Mouse (Mus musculus) kidney, embryonic 15.5 days (tissue): ENCODE data around the gene Gm49405. TPM values are rescaled to one million over a fixed set of nuclear protein-coding genes. Genes with fewer than 3 reads are reported as not detected.
"Not testable (repeated sequence)": the region's sequence is repeated elsewhere in the genome, so short reads cannot be mapped to it uniquely, and the experiment has no call there.

ENCODE experiments used
- ATAC-seq: fragments of 200-750 bp; cut with Nextera tagmentation; replicated peaks from 2 replicates; pipeline ENCODE4 v1.8.0; 2017; ENCODE audit warnings: moderate TSS enrichment; ENCODE audit not compliant: low FRiP score
- H3K27ac ChIP-seq: fragments of 300-500 bp; sonication (generic); 2 replicates; pipeline ENCODE4 v1.5.1; 2015; ENCODE audit warnings: mild to moderate bottlenecking, inconsistent platforms
- H3K27me3 ChIP-seq: fragments of 300-500 bp; sonication (generic); 2 replicates; pipeline ENCODE4 v1.6.1; 2015; ENCODE audit warnings: inconsistent platforms
- H3K36me3 ChIP-seq: fragments of 300-500 bp; sonication (generic); 2 replicates; pipeline ENCODE4 v1.6.1; 2015; ENCODE audit warnings: inconsistent platforms
- H3K4me1 ChIP-seq: fragments of 300-500 bp; sonication (generic); 2 replicates; pipeline ENCODE4 v1.6.1; 2015; ENCODE audit warnings: inconsistent platforms
- H3K4me2 ChIP-seq: fragments of 300-500 bp; sonication (generic); 2 replicates; pipeline ENCODE4 v1.6.1; 2015; ENCODE audit warnings: moderate library complexity, mild to moderate bottlenecking, inconsistent platforms
- H3K4me3 ChIP-seq: fragments of 300-500 bp; sonication (generic); replicated peaks from 2 replicates; pipeline ENCODE4 v1.5.1; 2015; ENCODE audit warnings: mild to moderate bottlenecking, inconsistent platforms
- H3K9ac ChIP-seq: fragments of 300-500 bp; sonication (generic); 2 replicates; pipeline ENCODE4 v1.6.1; 2015; ENCODE audit warnings: mild to moderate bottlenecking, inconsistent platforms
- H3K9me3 ChIP-seq: fragments of 300-500 bp; sonication (generic); replicated peaks from 2 replicates; pipeline ENCODE4 v1.6.1; 2016; ENCODE audit warnings: inconsistent platforms
- WGBS: fragments of 180-500 bp; shearing (Covaris S2); methylation state at CpG from one replicate; pipeline ENCODE4 v1.1.7; 2015; ENCODE audit warnings: mixed read lengths; 5-methylcytosine and 5-hydroxymethylcytosine counted together
- polyA plus RNA-seq: library from polyadenylated mRNA; unstranded; fragments of >200 nt; fragmentation: Nextera tagmentation; extraction: Ambion mirVana; gene quantifications from 2 replicates; pipeline ENCODE4 v1.2.1, GENCODE M21; 2015

The Gm49405 gene
- polyA plus RNA-seq, 1 experiment from 2014 or later: 4.1 TPM

DNA sequence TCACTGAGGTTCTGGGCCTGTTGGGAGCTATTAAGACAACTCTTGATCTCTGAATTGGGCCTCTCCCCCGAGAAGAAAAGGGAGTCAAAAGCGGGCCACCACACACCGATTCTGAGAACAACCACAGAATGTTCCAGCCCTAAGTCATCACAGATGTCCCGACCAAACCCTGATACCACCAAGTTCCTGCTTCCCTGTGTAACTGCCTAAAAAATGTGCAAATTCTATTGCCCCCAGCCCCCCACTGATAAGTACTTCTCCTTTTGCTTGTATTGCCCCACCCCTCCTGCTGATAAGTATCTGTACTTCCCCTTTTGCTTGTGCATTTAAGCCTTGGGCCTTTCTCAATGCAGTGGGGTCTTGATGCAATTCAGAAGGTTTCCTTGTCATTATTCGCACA, 43.7 kb downstream of the Gm49405 start:
- not testable (repeated sequence) for H3K27me3 ChIP-seq, H3K9me3 ChIP-seq, H3K4me3 ChIP-seq, H3K4me2 ChIP-seq, H3K36me3 ChIP-seq, H3K27ac ChIP-seq, H3K9ac ChIP-seq, H3K4me1 ChIP-seq, ATAC-seq
- WGBS: 89% methylated on average over 5 of the region's 5 CpGs

DNA sequence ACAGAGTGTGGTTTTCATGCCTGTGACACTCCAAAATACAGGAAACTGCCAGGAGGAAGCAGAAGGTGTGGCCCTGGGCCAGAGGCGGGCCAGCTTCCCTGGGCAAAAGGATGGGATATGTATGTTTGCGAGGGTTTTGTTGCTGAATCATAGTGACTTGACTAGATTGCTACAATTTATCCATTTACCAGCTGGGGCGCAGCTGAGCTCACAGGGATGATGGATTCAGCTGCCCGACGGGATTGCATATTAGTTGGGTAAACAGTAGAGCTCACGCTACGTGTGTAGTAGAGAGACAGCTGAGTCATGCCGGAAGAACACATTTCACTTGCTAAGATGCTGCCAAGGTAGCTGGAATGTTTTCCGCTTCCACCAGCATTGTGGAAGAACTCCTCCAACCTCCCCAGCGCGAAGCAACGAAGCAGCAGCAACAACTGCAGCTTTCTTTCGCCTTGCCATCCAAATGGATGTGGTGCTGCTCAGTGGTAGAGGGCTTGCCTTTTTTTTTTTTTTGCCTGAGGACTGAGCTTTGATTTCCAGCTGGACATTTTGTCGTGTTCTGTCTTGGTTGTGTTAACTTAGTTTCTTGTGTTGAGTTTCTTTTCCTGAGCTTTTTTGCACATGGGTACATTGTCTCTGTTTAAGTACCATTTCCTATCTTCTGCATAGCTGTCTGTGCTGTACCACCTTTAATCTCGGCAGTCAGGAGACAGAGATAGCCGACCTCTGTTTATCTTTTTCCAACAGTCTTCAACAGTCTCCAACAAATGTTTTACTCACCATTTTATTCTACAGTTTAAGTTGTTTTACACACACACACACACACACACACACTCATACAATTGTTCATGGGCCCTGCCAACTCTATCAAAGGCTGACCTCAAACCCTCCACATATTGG, 45.8 kb downstream of the Gm49405 start, which contains the start of gene Gstp2:
TSS of gene Gstp2 (minus strand) at position 58 of the 900 bp plus-strand sequence.
- peak; percentile 58; the same call in 1 of the 2 replicates for ATAC-seq
- Histone ChIP-seq H3K4me3 (0 out of 2 replicates have a peak within 1 kb of the TSS, but pooled peaks have one; percentile 1), H3K36me3 (no peaks in the 10 kb centered on the region), H3K9me3 (no peaks in the 10 kb centered on the region), H3K27ac (peak within 1 kb of the TSS; percentile 48), H3K27me3 (no peaks in the 10 kb centered on the region), H3K4me2 (peak within 1 kb of the TSS; percentile 40), H3K4me1 (peaks cover 8% of the 10 kb centered on the region; the same call in 1 of the 2 replicates), H3K9ac (no peak within 1 kb of the TSS)
- 53% methylated on average over 16 of the region's 16 CpGs for WGBS

- H3K36me3 ChIP-seq: no peaks in the 10 kb centered on the region
- H3K4me2 ChIP-seq: no peak overlapping the region
- H3K4me3 ChIP-seq: no peak overlapping the region
- H3K9ac ChIP-seq: no peak overlapping the region
- no peaks in the 10 kb centered on the region for H3K9me3 ChIP-seq
- 79% methylated on average over 8 of the region's 8 CpGs for WGBS
- H3K27me3 ChIP-seq: no peaks in the 10 kb centered on the region
- ATAC-seq: no peak
- peaks cover 8% of the 10 kb centered on the region; the same call in 1 of the 2 replicates for H3K4me1 ChIP-seq
- no peak overlapping the region for H3K27ac ChIP-seq
Measured at GRCm38 (mm10) chr19:4046866-4047254, 46.4 kb downstream of the Gm49405 start.

DNA sequence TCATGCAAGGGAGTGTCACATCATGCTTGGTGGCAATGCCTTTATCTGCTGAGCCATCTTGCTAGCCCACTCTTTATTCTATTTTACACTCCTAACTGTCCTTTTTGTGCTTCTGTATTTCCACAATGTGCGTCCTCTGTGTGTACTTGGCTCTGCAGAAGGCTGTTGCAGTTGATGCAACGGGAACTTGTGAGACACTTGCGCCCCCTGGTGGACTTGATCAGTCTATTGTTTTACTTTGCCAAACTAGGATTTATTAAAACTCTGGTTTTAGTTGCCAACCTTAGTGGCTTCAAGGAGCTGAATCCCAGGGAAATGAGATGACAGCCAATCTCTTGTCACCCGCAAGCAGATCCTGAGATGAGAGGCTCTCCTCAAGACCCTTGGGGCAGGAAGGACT, 47.4 kb downstream of the Gm49405 start:
- H3K4me1 ChIP-seq: peaks cover 8% of the 10 kb centered on the region; the same call in 1 of the 2 replicates
- no peak overlapping the region for H3K4me2 ChIP-seq
- no peaks in the 10 kb centered on the region for H3K27me3 ChIP-seq
- H3K4me3 ChIP-seq: no peak overlapping the region
- H3K9ac ChIP-seq: no peak overlapping the region
- no peak for ATAC-seq
- no peaks in the 10 kb centered on the region for H3K36me3 ChIP-seq
- no peak overlapping the region for H3K27ac ChIP-seq
- WGBS: 17% methylated on average over 4 of the region's 4 CpGs
- no peaks in the 10 kb centered on the region for H3K9me3 ChIP-seq

DNA sequence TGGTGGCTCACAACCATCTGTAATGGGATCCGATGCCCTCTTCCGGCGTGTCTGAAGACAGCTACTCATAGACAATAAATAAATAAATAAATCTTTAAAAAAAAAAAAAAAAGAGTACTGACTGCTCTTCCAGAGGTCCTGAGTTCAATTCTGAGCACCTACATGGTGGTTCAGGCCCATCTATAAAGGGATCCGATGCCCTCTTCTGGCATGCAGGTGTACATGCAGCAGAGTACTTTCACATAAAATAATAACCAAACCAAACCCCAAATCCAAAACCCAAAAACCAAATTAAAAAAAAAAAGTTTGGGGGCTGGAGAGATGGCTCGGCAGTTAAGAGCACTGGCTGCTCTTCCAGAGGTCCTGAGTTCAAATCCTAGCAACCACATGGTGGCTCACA, 48.6 kb downstream of the Gm49405 start:
- not testable (repeated sequence) for H3K4me2 ChIP-seq, H3K4me1 ChIP-seq, H3K9me3 ChIP-seq, H3K9ac ChIP-seq, H3K4me3 ChIP-seq, H3K27me3 ChIP-seq, ATAC-seq, H3K36me3 ChIP-seq, H3K27ac ChIP-seq
- WGBS: 79% methylated on average over 5 of the region's 5 CpGs

- no peak for ATAC-seq
- no peak overlapping the region for H3K4me3 ChIP-seq
- 98% methylated on average over 5 of the region's 5 CpGs for WGBS
- H3K9me3 ChIP-seq: no peaks in the 10 kb centered on the region
- H3K27me3 ChIP-seq: no peaks in the 10 kb centered on the region
- H3K4me2 ChIP-seq: no peak overlapping the region
- H3K36me3 ChIP-seq: no peaks in the 10 kb centered on the region
- no peak overlapping the region for H3K27ac ChIP-seq
- no peak overlapping the region for H3K9ac ChIP-seq
- H3K4me1 ChIP-seq: peaks cover 3% of the 10 kb centered on the region; the same call in 1 of the 2 replicates
Measured at GRCm38 (mm10) chr19:4051016-4051415, 50.6 kb downstream of the Gm49405 start.

- ATAC-seq: no peak
- Histone ChIP-seq H3K36me3 (no peaks in the 10 kb centered on the region), H3K4me2 (no peak overlapping the region), H3K4me1 (no peaks in the 10 kb centered on the region), H3K9ac (no peak overlapping the region), H3K27me3 (no peaks in the 10 kb centered on the region), H3K9me3 (no peaks in the 10 kb centered on the region), H3K4me3 (no peak overlapping the region), H3K27ac (0 out of 2 replicates have a peak overlapping the region, but pooled peaks have one; percentile 18)
- WGBS: 48% methylated on average over 10 of the region's 10 CpGs
Measured at GRCm38 (mm10) chr19:4051741-4052515, 51.5 kb downstream of the Gm49405 start.

- no peaks in the 10 kb centered on the region for H3K4me1 ChIP-seq
- no peak overlapping the region for H3K4me3 ChIP-seq
- no peak for ATAC-seq
- H3K9ac ChIP-seq: no peak overlapping the region
- H3K36me3 ChIP-seq: no peaks in the 10 kb centered on the region
- H3K4me2 ChIP-seq: no peak overlapping the region
- no peaks in the 10 kb centered on the region for H3K27me3 ChIP-seq
- H3K9me3 ChIP-seq: no peaks in the 10 kb centered on the region
- 83% methylated on average over 5 of the region's 5 CpGs for WGBS
- H3K27ac ChIP-seq: no peak overlapping the region
Measured at GRCm38 (mm10) chr19:4052516-4053030, 52.1 kb downstream of the Gm49405 start.

DNA sequence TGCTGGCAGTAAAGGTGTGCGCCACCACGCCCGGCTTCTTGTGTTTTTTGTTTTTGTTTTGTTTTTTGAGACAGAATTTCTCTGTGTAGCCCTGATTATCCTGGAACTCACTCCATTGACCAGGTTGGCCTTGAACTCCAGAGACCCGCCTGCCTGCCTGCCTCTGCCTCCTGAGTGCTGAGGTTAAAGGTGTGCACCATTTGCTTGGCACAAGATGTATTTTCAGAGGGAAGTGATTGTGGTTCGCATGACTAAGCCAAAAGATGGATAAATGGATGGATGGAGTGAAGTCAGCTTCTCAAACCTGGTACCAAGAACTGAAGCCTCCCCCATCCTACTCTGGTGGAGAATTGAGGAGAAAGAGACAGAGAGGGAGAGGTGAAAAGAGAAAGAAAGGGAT, 54.2 kb downstream of the Gm49405 start:
- H3K27me3 ChIP-seq: no peaks in the 10 kb centered on the region
- no peak overlapping the region for H3K4me2 ChIP-seq
- no peaks in the 10 kb centered on the region for H3K4me1 ChIP-seq
- 87% methylated on average over 5 of the region's 5 CpGs for WGBS
- H3K9me3 ChIP-seq: no peaks in the 10 kb centered on the region
- no peak overlapping the region for H3K9ac ChIP-seq
- no peak overlapping the region for H3K4me3 ChIP-seq
- no peak for ATAC-seq
- no peak overlapping the region for H3K27ac ChIP-seq
- H3K36me3 ChIP-seq: no peaks in the 10 kb centered on the region

Other genes with a start within 250 kb of the Gm49405 start
- gene Kmt5b, start 233.2 kb upstream of the Gm49405 start, polyA plus RNA-seq: 30.9 and 33.9 TPM in 2 replicates
- gene Chka, start 148.9 kb upstream of the Gm49405 start, polyA plus RNA-seq: 58.8 and 63.1 TPM in 2 replicates
- 43.9 and 54.6 TPM in 2 replicates for gene Tcirg1, start 93.5 kb upstream of the Gm49405 start, polyA plus RNA-seq
- gene Ndufs8, start 87.9 kb upstream of the Gm49405 start, polyA plus RNA-seq: 344 and 353 TPM in 2 replicates
- gene Aldh3b1, start 70.8 kb upstream of the Gm49405 start, polyA plus RNA-seq: 2.9 and 4.1 TPM in 2 replicates
- gene Unc93b1, start 65.4 kb upstream of the Gm49405 start, polyA plus RNA-seq: 18.3 and 21.2 TPM in 2 replicates
- gene Aldh3b3, start 42.0 kb upstream of the Gm49405 start, polyA plus RNA-seq: 0.06 TPM in 1 of 2 replicates, not detected in the other
- 1.7 and 1.8 TPM in 2 replicates for gene Aldh3b2, start 28.3 kb upstream of the Gm49405 start, polyA plus RNA-seq
- gene Acy3, start 14.1 kb upstream of the Gm49405 start, polyA plus RNA-seq: 28.6 and 35.0 TPM in 2 replicates
- gene Tbx10, start 7.9 kb upstream of the Gm49405 start, polyA plus RNA-seq: 0.75 and 1.5 TPM in 2 replicates
- 31.2 and 36.2 TPM in 2 replicates for gene Nudt8, start within 50 bp of the Gm49405 start, polyA plus RNA-seq
- 5.0 and 5.1 TPM in 2 replicates for gene Doc2g, start 2.7 kb downstream of the Gm49405 start, polyA plus RNA-seq
- gene Ndufv1, start 12.2 kb downstream of the Gm49405 start, polyA plus RNA-seq: 220 and 237 TPM in 2 replicates
- gene Gstp1, start 37.4 kb downstream of the Gm49405 start, polyA plus RNA-seq: 529 and 563 TPM in 2 replicates
- 2.4 and 14.9 TPM in 2 replicates for gene Gstp2, start 45.4 kb downstream of the Gm49405 start, polyA plus RNA-seq
- gene Gstp3, start 58.9 kb downstream of the Gm49405 start, polyA plus RNA-seq: 0.73 and 1.4 TPM in 2 replicates
- gene Cabp2, start 81.0 kb downstream of the Gm49405 start, polyA plus RNA-seq: 0.22 and 0.84 TPM in 2 replicates
- 116 and 117 TPM in 2 replicates for gene Cdk2ap2, start 96.6 kb downstream of the Gm49405 start, polyA plus RNA-seq
- gene Pitpnm1, start 99.4 kb downstream of the Gm49405 start, polyA plus RNA-seq: 14.0 and 15.8 TPM in 2 replicates
- 98.0 and 108 TPM in 2 replicates for gene Aip, start 125.2 kb downstream of the Gm49405 start, polyA plus RNA-seq
- not detected in 2 replicates for gene Gpr152, start 139.2 kb downstream of the Gm49405 start, polyA plus RNA-seq
- gene Cabp4, start 143.4 kb downstream of the Gm49405 start, polyA plus RNA-seq: 0.05 and 0.10 TPM in 2 replicates
- 165 and 174 TPM in 2 replicates for gene Coro1b, start 148.0 kb downstream of the Gm49405 start, polyA plus RNA-seq
- gene Ptprcap, start 153.0 kb downstream of the Gm49405 start, polyA plus RNA-seq: 0.42 and 1.2 TPM in 2 replicates
- gene Rps6kb2, start 162.7 kb downstream of the Gm49405 start, polyA plus RNA-seq: 51.5 and 58.5 TPM in 2 replicates
- gene Carns1, start 174.9 kb downstream of the Gm49405 start, polyA plus RNA-seq: 2.9 and 3.1 TPM in 2 replicates
- 2.4 and 3.0 TPM in 2 replicates for gene Tbc1d10c, start 190.7 kb downstream of the Gm49405 start, polyA plus RNA-seq
- gene Ppp1ca, start 191.4 kb downstream of the Gm49405 start, polyA plus RNA-seq: 953 and 971 TPM in 2 replicates
- gene Rad9a, start 201.0 kb downstream of the Gm49405 start, polyA plus RNA-seq: 37.2 and 38.2 TPM in 2 replicates
- 5.1 and 6.8 TPM in 2 replicates for gene Clcf1, start 213.6 kb downstream of the Gm49405 start, polyA plus RNA-seq
- gene AC109138.7, start 213.7 kb downstream of the Gm49405 start, polyA plus RNA-seq: not detected in 2 replicates
- 23.2 and 27.4 TPM in 2 replicates for gene Pold4, start 231.3 kb downstream of the Gm49405 start, polyA plus RNA-seq